ENCODE assay signal across 8 mouse cellular contexts in the genomic region with DNA sequence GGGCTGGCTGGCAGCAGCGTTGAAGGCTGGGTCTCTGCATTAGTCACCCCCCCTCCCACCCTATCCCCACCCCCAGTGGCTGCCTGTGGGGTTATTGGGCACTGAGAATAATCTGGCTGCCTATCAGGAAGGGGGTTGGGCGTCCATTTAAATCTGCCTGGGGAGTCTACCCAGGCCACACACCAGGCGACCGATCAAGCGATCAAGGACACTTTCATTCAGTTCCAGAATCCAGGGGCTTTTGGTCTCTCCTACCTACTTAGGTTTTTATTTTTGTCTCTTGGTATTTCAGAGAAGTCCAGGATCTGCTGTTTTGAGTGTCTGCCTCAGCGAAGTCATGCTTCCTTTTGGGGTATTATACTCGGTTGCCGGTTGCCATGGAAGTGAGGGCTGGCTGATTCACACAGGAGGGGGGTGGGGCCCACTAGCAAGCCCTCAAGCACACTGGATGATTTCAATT. TPM values are rescaled to one million over a fixed set of nuclear protein-coding genes. Genes with fewer than 3 reads are reported as not detected.
DNase-seq lines count a peak whose midpoint lies in the region.

No protein-coding gene starts in this region.

- H3K4me1 ChIP-seq in hindbrain, embryonic 10.5 days (replicated peaks): peaks cover 21% of the 10 kb centered on the region

- H3K36me3 ChIP-seq in hindbrain, embryonic 10.5 days: no peaks in the 10 kb centered on the region

- intact Hi-C loops in left cerebral cortex, postnatal 4 days (cut with DNase I): no loop called here

- H3K4me3 ChIP-seq in hindbrain, embryonic 10.5 days: peak overlapping the region; percentile 43

- peak; percentile 11 for DNase-seq in thymus, postnatal 25 days
- DNase-seq in thymus, postnatal 10 days (ENCODE audit: low spot score in 2 of 2): no peak
- DNase-seq in embryo, embryonic 10.5 days (ENCODE audit: low spot score): peak; percentile 81
- peak; percentile 69 for DNase-seq in hindbrain, embryonic 10.5 days (ENCODE audit: low spot score)
- peak; percentile 69 for DNase-seq in left cerebral cortex, postnatal 4 days
- peak; percentile 89 for DNase-seq in right cerebral cortex, adult 18-20 months
- DNase-seq in kidney, postnatal 14 days: no peak
- DNase-seq in kidney, postnatal 10 days: no peak

- H3K27ac ChIP-seq in hindbrain, embryonic 10.5 days: peak overlapping the region; percentile 83

- H3K27me3 ChIP-seq in hindbrain, embryonic 10.5 days (ENCODE audit: insufficient read depth, poor library complexity, severe bottlenecking): no peaks in the 10 kb centered on the region

- WGBS in hindbrain, embryonic 10.5 days: 5% methylated on average over 8 of the region's 8 CpGs

- no peaks in the 10 kb centered on the region for H3K9me3 ChIP-seq in hindbrain, embryonic 10.5 days

RNA-seq across cellular contexts. Expression of gene Adtrp, which starts 46.3 kb away (rescaled TPM):
- not detected in 2 replicates for polyA plus RNA-seq in hindbrain, embryonic 10.5 days (2016; fragmentation: Nextera tagmentation; extraction: Ambion mirVana)
- not detected for total RNA-seq in left cerebral cortex, postnatal 4 days (2021)

Comparison
In these comparisons a context has a peak if more than half of its experiments do, and no peak if none do; other contexts are left out.
1. DNase-seq: peak in thymus, postnatal 25 days (single experiment), embryo, embryonic 10.5 days (single experiment), hindbrain, embryonic 10.5 days (single experiment), left cerebral cortex, postnatal 4 days (single experiment) and right cerebral cortex, adult 18-20 months (single experiment); none in thymus, postnatal 10 days (0 of 2), kidney, postnatal 14 days (single experiment) and kidney, postnatal 10 days (single experiment).